Mouse (Mus musculus) E14TG2a.4 (cell line): ENCODE results near the gene Tmem206.

Experiments
- H3K27me3 ChIP-seq: 2 replicates; pipeline ENCODE4 v1.6.1; 2014; ENCODE audit warnings: low read length, control low read depth; ENCODE audit not compliant: insufficient read depth
- H3K36me3 ChIP-seq: 2 replicates; pipeline ENCODE4 v1.6.1; 2014; ENCODE audit warnings: low read length, control low read depth; ENCODE audit not compliant: insufficient read depth
- H3K4me1 ChIP-seq: replicated peaks from 2 replicates; pipeline ENCODE4 v1.6.1; 2014; ENCODE audit warnings: low read depth, low read length, control low read depth
- H3K4me3 ChIP-seq: replicated peaks from 2 replicates; pipeline ENCODE4 v1.5.1; 2014; ENCODE audit warnings: mild to moderate bottlenecking, low read length
- H3K9me3 ChIP-seq: 2 replicates; pipeline ENCODE4 v1.6.1; 2014; ENCODE audit warnings: low read length, control low read depth
- CTCF ChIP-seq: conservative IDR thresholded peaks from 2 replicates; pipeline ENCODE4 v1.5.1; 2014; ENCODE audit warnings: low read length
- NANOG ChIP-seq: IDR thresholded peaks from 2 replicates; pipeline ENCODE4 v1.6.1; 2014; ENCODE audit warnings: borderline replicate concordance, low read length, mixed read lengths
- POU5F1 ChIP-seq: IDR thresholded peaks from 2 replicates; pipeline ENCODE4 v1.6.1; 2014; ENCODE audit warnings: low read length, borderline replicate concordance

Tmem206 gene

DNA sequence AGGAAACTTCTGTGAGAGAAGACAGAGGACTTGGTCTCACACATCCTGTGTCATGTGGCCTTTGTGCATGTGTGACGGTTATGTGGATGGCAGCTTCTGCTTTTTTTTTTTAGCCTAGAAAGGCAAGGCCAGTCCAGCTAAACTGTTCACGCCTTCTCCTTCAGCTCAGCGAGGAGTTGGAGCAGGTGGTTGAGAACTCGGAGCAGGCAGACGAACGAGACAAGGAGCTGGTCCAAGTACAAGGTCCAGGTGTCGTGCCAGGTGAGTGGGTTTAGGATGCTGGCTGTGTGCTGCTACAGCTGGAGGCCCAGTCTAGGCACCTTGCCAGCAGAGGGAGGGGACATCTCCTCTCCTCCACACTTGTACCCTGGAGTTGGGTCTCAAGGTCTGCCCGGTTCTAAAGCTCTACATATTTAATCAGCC lies 2.3 kb downstream of the Tmem206 start:
- no peak for TF ChIP-seq POU5F1
- Histone ChIP-seq H3K27me3 (peaks cover 46% of the 10 kb centered on the region), H3K4me3 (no peak overlapping the region), H3K9me3 (no peaks in the 10 kb centered on the region), H3K36me3 (peaks cover 8% of the 10 kb centered on the region; the same call in 1 of the 2 replicates), H3K4me1 (peaks cover 22% of the 10 kb centered on the region)

DNA sequence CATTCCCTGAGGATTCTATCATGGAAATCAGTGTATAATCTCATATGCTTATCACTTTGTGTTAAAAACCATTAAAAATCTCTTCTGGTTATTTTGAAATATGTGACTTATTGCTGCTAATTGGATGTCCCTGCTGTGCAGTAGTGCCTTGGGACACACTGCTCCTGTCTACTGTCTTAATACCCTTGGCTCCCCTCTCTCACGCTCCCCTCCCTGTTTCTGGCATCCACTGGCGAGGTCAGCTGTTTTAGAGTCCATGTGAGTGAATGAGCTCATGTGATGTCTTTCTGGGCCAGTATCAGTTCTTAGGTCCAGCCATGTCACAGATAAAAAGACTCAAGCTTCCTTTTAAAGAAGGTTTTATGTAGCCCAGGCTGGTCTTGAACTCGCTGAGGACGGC lies 4.6 kb downstream of the Tmem206 start:
- Histone ChIP-seq H3K4me1 (peaks cover 20% of the 10 kb centered on the region), H3K9me3 (no peaks in the 10 kb centered on the region), H3K27me3 (peaks cover 27% of the 10 kb centered on the region), H3K4me3 (no peak overlapping the region), H3K36me3 (peaks cover 8% of the 10 kb centered on the region; the same call in 1 of the 2 replicates)
- TF ChIP-seq NANOG = no peak
- TF ChIP-seq CTCF = no peak
- no peak for TF ChIP-seq POU5F1

DNA sequence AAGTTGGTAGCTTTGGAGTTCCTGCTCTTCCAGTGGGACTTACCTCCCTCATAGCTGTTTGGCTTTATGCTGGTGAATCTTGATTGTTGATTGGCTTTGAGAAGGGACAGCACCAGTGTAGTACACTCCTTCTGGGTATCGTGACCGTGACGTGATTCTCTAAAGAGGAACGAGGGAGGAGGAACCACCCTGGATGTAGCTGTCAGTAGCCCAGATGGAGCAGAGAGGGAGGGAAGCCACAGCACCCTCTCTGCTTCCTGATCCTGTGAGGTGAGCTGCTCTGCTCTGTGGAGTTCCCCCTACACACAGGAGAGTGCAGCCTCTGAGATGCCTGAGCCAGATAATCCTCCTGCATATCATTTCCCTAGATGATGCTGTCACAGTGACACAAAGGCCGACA lies 8.8 kb downstream of the Tmem206 start:
- no peaks in the 10 kb centered on the region for H3K9me3 ChIP-seq
- H3K4me1 ChIP-seq = 0 out of 2 replicates have a peak, but pooled peaks cover 4% of the 10 kb centered on the region
- no peaks in the 10 kb centered on the region for H3K27me3 ChIP-seq
- peaks cover 9% of the 10 kb centered on the region for H3K36me3 ChIP-seq
- no peak for TF ChIP-seq NANOG
- no peak for TF ChIP-seq POU5F1
- no peak for TF ChIP-seq CTCF
- H3K4me3 ChIP-seq = no peak overlapping the region

DNA sequence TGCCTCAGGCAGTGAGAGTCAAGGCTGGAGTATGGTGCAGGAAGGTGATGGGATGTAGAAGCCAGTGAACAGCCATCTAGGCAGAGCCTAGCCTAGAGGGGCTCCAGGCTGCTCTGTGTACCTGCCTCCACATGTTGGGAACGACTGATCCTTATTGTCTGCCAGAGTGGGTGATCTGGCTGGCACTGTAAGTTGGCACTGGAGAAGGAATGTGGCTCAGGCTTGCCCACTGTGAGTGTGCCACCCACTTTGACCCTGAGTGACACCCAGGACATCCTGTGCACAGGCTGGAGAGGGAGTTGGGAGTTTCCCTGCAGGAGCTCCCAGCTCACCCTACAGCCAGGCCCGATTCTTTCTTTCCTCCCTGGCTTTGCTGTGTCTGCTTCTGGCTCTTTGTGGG lies 14.2 kb downstream of the Tmem206 start:
- Histone ChIP-seq H3K9me3 (peaks cover 6% of the 10 kb centered on the region; the same call in 1 of the 2 replicates), H3K4me3 (no peak overlapping the region), H3K36me3 (peaks cover 50% of the 10 kb centered on the region), H3K4me1 (no peaks in the 10 kb centered on the region), H3K27me3 (no peaks in the 10 kb centered on the region)
- TF ChIP-seq CTCF = no peak

DNA sequence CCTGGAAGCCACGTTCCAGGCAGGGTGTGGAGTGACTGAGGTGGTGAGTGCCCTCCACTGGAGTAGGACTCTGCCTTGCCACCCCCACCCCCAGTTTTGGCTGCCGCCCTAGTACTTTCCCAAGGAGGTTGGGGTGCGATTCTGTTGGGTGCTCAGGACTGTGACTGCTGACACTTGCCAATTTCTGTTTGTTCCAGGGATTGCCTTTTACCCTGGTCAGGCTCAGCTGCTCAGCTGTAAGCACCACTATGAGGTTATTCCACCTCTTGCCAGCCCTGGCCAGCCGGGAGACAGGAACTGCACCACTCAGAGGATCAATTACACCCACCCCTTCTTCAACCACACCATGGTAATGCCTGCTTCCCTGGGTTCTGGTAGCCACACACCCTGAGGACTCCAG lies 14.8 kb downstream of the Tmem206 start:
- Histone ChIP-seq H3K36me3 (peaks cover 50% of the 10 kb centered on the region), H3K27me3 (no peaks in the 10 kb centered on the region), H3K4me3 (no peak overlapping the region), H3K4me1 (no peaks in the 10 kb centered on the region), H3K9me3 (peaks cover 6% of the 10 kb centered on the region; the same call in 1 of the 2 replicates)
- no peak for TF ChIP-seq CTCF
- TF ChIP-seq POU5F1 = no peak
- TF ChIP-seq NANOG = no peak

DNA sequence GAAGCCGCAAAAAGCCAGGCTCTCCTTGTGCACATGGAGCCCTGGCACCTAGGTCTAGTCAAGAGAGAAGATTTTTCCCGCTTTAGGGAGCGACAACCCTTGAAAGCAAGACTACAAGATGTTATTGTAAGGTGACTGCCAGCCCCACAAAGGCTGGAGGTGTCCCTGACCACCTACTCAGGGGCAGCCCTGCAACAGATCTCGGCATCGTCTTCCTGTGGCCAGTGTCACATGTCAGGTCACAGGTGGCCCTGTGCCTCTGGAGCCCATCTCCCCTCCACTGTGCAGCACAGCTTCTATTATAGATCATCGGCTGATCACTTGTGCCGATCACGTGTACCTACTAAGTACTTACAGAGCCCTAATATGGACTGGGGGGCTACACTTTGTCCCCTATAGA lies 21.9 kb downstream of the Tmem206 start:
- H3K27me3 ChIP-seq = no peaks in the 10 kb centered on the region
- H3K4me3 ChIP-seq = no peak overlapping the region
- H3K4me1 ChIP-seq = peaks cover 23% of the 10 kb centered on the region
- no peak for TF ChIP-seq POU5F1
- H3K36me3 ChIP-seq = peaks cover 57% of the 10 kb centered on the region
- H3K9me3 ChIP-seq = peaks cover 6% of the 10 kb centered on the region; the same call in 1 of the 2 replicates

DNA sequence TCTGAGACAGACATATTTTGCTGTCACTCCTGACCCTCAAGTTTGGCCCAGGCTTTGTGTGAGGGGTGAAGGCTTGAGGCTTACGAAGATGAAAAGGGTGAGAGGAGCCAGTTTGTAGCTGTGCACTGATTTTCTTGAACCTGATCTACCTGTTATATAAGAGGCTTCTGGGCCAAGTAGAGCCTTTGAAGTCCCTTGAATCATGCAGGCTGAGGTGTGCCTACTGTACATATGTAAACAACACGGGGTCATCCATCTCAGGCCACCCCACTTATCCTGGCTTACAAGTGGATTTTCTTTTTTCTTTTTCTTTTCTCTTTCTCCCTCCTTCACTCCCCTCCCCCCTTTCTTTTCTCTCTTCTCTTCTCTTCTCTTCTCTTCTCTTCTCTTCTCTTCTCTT lies 22.9 kb downstream of the Tmem206 start:
- Histone ChIP-seq H3K36me3 (peaks cover 56% of the 10 kb centered on the region), H3K4me1 (peaks cover 30% of the 10 kb centered on the region), H3K27me3 (no peaks in the 10 kb centered on the region), H3K4me3 (no peak overlapping the region), H3K9me3 (peaks cover under 1% of the 10 kb centered on the region; the same call in 1 of the 2 replicates)
- TF ChIP-seq NANOG (no peak), CTCF (no peak), POU5F1 (no peak)

DNA sequence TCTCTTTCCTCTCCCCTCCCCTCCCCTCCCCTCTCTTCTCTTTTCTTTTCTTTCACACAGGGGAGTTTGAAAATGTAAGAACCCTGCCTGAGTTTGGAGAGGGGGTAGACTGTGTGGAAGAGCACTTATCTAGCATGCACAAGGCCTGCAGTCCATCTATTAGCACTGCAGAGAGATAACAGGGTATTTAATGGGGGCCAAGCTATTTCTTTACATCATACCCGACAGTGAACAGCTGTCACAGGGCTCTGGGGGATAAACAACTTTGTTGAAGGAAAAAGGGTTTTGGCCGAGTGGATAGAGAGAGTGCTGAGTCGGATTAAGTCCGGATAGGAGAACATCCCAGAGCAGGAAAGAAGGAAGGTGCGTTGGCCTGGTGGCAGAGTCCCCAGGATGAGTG lies 23.3 kb downstream of the Tmem206 start:
- TF ChIP-seq CTCF (no peak), POU5F1 (no peak), NANOG (no peak)
- no peak overlapping the region for H3K4me3 ChIP-seq
- peaks cover 30% of the 10 kb centered on the region for H3K4me1 ChIP-seq
- H3K27me3 ChIP-seq = no peaks in the 10 kb centered on the region
- H3K9me3 ChIP-seq = no peaks in the 10 kb centered on the region
- peaks cover 56% of the 10 kb centered on the region for H3K36me3 ChIP-seq

DNA sequence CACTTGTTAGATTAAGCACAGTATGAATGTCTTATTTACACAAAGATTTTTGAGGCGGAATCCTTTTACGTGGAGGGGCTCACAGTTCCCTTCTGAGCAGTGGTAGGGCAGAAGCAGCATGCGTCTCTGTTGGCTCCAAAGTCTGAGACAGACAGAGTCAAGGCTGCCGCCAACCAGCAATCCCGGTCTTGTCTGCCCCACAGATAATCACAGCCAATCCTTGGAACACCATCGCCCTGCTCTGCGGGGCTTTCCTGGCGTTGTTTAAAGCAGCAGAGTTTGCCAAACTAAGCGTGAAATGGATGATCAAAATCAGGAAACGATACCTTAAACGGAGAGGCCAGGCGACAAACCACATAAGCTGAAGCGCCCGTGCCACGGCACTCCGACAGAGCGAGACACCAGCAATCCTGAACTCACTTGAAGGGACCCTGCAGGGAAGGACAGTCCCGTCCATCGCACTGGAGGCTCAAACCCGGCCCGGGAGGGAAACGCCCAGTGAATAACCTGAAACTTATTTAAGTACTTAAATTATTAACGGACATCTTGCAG lies 23.9 kb downstream of the Tmem206 start:
- no peaks in the 10 kb centered on the region for H3K9me3 ChIP-seq
- TF ChIP-seq NANOG (no peak), POU5F1 (no peak), CTCF (no peak)
- 0 out of 2 replicates have a peak overlapping the region, but pooled peaks have one; percentile 17 for H3K4me3 ChIP-seq
- H3K4me1 ChIP-seq = peaks cover 30% of the 10 kb centered on the region
- H3K36me3 ChIP-seq = peaks cover 60% of the 10 kb centered on the region
- no peaks in the 10 kb centered on the region for H3K27me3 ChIP-seq
